Mouse (Mus musculus) monocyte, adult 5-6 weeks (primary cell): ENCODE measurements around the gene Atrnl1. TPM values are rescaled to one million over a fixed set of nuclear protein-coding genes. Genes with fewer than 3 reads are reported as not detected.
A peak's percentile ranks its signal among the peaks of the same experiment; 100 is the strongest.
"Not testable (repeated sequence)": the region's sequence is repeated elsewhere in the genome, so short reads cannot be mapped to it uniquely, and the experiment has no call there.

Experiments used
- ATAC-seq: fragments of 153-309, 156-312 bp; replicated peaks from 2 replicates; pipeline ENCODE4 v1.8.0; 2017; ENCODE audit warnings: mild to moderate bottlenecking; ENCODE audit not compliant: low TSS enrichment, insufficient number of reproducible peaks, severe bottlenecking, poor library complexity, low FRiP score
- total RNA-seq: library from RNA; stranded (forward); fragments of 200-1000, 200-491, 200-594 nt; gene quantifications from 3 replicates; pipeline ENCODE4 v1.2.3, GENCODE M21; 2017

Atrnl1 gene
- total RNA-seq, 1 experiment from 2014 or later, result 1.0 TPM

- ATAC-seq, result no peak
Observed at GRCm38 (mm10) chr19:57878583-57878982, 267.7 kb downstream of the Atrnl1 start.

- not testable (repeated sequence) for ATAC-seq
Observed at GRCm38 (mm10) chr19:57879841-57880240, 269.0 kb downstream of the Atrnl1 start.

GRCm38 (mm10) chr19:57881927-57882326 is 271.1 kb downstream of the Atrnl1 start:
- no peak for ATAC-seq

GRCm38 (mm10) chr19:57888871-57889270 is 278.0 kb downstream of the Atrnl1 start:
- no peak for ATAC-seq

GRCm38 (mm10) chr19:57889741-57890140 is 278.9 kb downstream of the Atrnl1 start:
- ATAC-seq, result no peak

- ATAC-seq, result no peak
Observed at GRCm38 (mm10) chr19:57890954-57891353, 280.1 kb downstream of the Atrnl1 start.

- no peak for ATAC-seq
Observed at GRCm38 (mm10) chr19:57894191-57894590, 283.4 kb downstream of the Atrnl1 start.

GRCm38 (mm10) chr19:57900037-57900436 is 289.2 kb downstream of the Atrnl1 start:
- no peak for ATAC-seq

GRCm38 (mm10) chr19:57909466-57909865 is 298.6 kb downstream of the Atrnl1 start:
- no peak for ATAC-seq

GRCm38 (mm10) chr19:57910650-57911049 is 299.8 kb downstream of the Atrnl1 start:
- ATAC-seq, result no peak

- ATAC-seq, result no peak
Observed at GRCm38 (mm10) chr19:57916325-57916724, 305.5 kb downstream of the Atrnl1 start.

GRCm38 (mm10) chr19:57922991-57923390 is 312.2 kb downstream of the Atrnl1 start:
- ATAC-seq, result no peak

- ATAC-seq, result no peak
Observed at GRCm38 (mm10) chr19:57924856-57925255, 314.0 kb downstream of the Atrnl1 start.

GRCm38 (mm10) chr19:57925681-57926080 is 314.8 kb downstream of the Atrnl1 start:
- ATAC-seq, result no peak

GRCm38 (mm10) chr19:57926164-57926860 is 315.5 kb downstream of the Atrnl1 start:
- ATAC-seq, result peak; percentile 94

GRCm38 (mm10) chr19:57926941-57927471 is 316.2 kb downstream of the Atrnl1 start:
- no peak for ATAC-seq

- ATAC-seq, result no peak
Observed at GRCm38 (mm10) chr19:57927566-57928523, 317.0 kb downstream of the Atrnl1 start.

- ATAC-seq, result no peak
Observed at GRCm38 (mm10) chr19:57931626-57932025, 320.8 kb downstream of the Atrnl1 start.

- no peak for ATAC-seq
Observed at GRCm38 (mm10) chr19:57936865-57937264, 326.0 kb downstream of the Atrnl1 start.
